Mouse (Mus musculus): Measurements from ENCODE around the gene Mgrn1.

GRCm38 (mm10) chr16:4941016-4941415, 55.0 kb downstream of the Mgrn1 start:
- TF ChIP-seq RCOR1 (IDR thresholded peaks at IDR 0.05; ENCODE audit: low read depth, low read length) (no peak), CTCF (IDR thresholded peaks at IDR 0.05 in 2 of 3, conservative IDR thresholded peaks at IDR 0.05 in 1 of 3; ENCODE audit: control insufficient read depth in 1 of 3, insufficient read depth in 1 of 3, low read depth in 2 of 3, low read length in 3 of 3, poor library complexity in 1 of 3, severe bottlenecking in 1 of 3) (no peak)
